Mouse (Mus musculus) brain, embryonic 14.5 days (tissue): ENCODE measurements around the gene Irf8.

ENCODE experiments used
- CTCF ChIP-seq: fragments of 200-500 bp; IDR thresholded peaks from 2 replicates; pipeline ENCODE4 v1.5.1; 2012; ENCODE audit warnings: inconsistent platforms, mild to moderate bottlenecking, moderate library complexity, borderline replicate concordance; ENCODE audit not compliant: insufficient read depth, insufficient read length; ENCODE audit errors: extremely low read depth
- POLR2A ChIP-seq: fragments of 200-500 bp; IDR thresholded peaks from 2 replicates; pipeline ENCODE4 v1.6.1; 2012; ENCODE audit warnings: mild to moderate bottlenecking, inconsistent platforms, borderline replicate concordance; ENCODE audit not compliant: poor library complexity, insufficient read depth, insufficient read length, severe bottlenecking; ENCODE audit errors: extremely low read depth

- no peak for TF ChIP-seq CTCF
- TF ChIP-seq POLR2A = no peak
Observed at GRCm38 (mm10) chr8:120704203-120704602, 32.0 kb upstream of the Irf8 start.
